Mouse (Mus musculus) urinary bladder, postnatal 14 days (tissue): ENCODE data around the gene Dmap1.

Experiments used
- DNase-seq: peaks from one replicate; pipeline ENCODE4 v3.0.0; 2021; ENCODE audit warnings: low spot score

Gene Dmap1

DNA sequence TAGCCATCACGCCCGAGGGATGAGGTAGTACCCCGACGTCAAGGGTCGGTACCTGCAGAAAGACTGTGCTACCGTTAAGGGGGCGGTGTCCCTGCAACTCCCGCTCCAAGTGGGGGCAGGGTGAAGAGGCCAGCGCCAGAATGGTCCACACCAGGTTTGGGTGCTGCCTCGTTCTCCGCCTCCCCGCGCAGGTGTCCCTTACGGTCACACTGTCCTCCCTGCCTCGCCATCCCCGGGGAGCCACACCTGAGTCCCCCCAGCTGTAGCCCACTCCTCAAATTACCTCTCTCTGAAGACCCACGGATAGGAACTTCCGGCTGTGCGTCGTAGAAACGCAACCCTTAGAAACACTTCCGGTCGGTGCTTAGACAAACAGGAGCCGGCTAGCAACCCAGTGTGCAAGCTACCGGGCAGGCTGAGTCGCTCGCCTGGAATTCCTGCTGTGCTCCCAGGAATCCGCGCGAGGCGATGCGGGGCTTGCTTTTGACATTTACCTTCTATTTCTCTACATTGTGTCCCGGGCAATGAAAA is at the start of gene Dmap1:
Dmap1 (minus strand) TSS at position 343 of the 531 bp plus-strand sequence.
- peak; percentile 74 for DNase-seq

GRCm38 (mm10) chr4:117724112-117724511 is 42.0 kb upstream of the Dmap1 start, which contains the start of gene Gm12845:
Gene Gm12845, plus strand, starts transcription at chr4:117724412.
- DNase-seq = no peak

DNA sequence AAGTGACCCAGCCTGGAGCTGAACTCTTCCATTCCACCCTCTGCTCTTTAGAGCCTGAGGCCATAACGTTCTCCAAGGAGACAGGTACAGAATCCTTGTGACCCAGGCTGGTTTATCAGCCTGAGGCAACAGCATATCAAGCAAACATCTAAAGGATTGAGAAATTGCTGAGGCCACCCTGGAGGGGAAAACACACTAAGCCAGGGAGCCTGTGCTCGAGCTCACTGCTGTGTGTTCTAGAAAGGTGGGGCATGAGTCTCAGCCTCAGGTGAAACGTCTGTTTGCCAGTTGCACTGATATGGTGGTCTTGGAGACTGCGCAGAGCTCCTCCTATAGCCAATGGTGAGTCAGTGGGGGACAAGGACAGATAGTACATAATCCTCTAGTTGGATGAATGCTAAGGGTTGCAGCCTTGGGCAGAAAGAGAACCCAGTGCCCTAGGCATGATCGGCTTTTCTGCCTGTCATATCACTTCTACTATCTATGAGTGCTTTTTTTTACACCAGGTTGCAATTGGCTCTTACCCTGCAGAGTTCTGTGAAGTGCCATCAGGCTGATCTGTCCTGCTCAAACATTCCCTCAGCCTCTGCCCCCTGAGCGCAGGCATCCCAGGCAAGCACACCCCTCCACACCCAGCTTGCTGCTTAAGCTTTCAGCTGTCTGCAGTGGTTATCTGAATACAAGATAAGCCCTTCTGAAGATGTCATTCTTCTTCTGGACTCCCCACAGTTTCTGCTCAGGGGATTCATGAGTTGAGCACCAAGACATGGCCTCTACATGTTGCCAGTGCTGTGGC is 31.4 kb upstream of the Dmap1 start:
- no peak for DNase-seq

GRCm38 (mm10) chr4:117712314-117712713 is 30.2 kb upstream of the Dmap1 start:
- no peak for DNase-seq

GRCm38 (mm10) chr4:117708780-117709550 is 26.9 kb upstream of the Dmap1 start:
- DNase-seq = no peak

- peak; percentile 44 for DNase-seq
These were observed 23.3 kb upstream of the Dmap1 start for GRCm38 (mm10) chr4:117705361-117705760.

DNA sequence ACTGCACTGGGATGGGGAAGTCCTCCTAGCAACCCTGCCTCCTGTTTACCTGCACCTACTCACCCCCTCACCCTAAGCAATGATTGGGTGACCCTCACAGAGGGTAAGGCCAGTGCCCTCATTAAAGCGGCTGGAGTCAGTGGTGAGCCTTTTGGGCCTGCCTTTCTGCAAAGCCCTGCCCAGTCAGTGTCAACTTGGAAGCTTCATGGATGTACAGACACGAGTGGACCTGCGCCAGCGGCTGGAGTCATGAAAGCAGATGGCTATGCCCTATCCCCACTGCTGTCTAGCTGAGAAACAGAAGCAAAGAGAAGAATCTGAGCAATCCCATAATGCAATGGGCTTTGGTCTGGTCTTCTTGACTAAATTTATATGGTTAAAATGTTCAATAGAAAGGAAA is 4.3 kb upstream of the Dmap1 start:
- no peak for DNase-seq

DNA sequence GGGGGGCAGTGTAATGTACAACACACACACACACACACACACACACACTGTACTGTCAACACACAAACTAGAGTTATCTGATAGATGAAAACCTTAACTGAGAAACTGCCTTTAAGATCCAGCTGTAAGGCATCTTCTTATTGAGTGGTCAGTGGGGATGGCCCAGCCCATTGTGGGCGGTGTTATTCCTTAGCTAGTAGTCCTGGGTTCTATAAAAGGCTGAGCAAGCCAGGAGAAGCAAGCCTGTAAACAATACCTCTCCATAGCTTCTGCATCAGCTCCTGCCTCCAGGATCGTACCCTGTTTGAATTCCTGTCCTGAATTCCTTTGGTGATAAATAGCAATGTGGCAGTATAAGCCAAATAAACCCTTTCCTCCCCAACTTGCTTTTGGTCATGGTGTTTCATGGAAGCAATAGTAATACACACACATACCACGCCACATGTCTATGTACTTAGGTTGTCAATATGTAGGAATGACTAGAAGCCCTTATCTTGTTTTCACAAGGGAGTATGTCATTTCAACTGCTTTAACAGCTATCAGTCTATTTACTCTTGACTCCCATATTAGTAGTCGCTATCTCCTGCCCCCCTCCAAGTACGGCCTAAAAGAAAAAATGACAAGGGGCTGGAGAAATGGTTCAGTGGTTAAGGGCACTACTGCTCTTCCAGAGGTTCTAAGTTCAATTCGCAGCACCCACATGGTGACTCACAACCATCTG is 1.1 kb upstream of the Dmap1 start:
- no peak for DNase-seq

DNA sequence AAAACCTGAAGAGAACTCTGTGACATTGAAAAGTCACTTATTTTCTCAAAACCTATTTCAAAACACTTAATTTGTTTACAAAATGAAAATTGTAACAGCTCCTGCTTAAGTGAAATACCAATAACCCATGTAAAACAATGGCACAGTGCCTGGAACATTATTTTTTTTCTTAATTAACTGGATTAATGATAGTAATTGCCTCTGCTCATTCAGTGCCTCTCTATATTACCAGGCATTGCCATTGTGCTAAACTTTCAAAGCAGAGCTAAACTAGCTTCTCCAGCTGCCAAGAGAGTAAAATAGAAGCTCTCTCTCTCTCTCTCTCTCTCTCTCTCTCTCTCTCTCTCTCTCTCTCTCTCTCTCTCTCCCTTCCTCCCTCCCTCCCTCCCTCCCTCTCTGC is 390 bp upstream of the Dmap1 start:
- DNase-seq = no peak

- no peak for DNase-seq
These were observed 1.1 kb downstream of the Dmap1 start for GRCm38 (mm10) chr4:117680963-117681362.

DNA sequence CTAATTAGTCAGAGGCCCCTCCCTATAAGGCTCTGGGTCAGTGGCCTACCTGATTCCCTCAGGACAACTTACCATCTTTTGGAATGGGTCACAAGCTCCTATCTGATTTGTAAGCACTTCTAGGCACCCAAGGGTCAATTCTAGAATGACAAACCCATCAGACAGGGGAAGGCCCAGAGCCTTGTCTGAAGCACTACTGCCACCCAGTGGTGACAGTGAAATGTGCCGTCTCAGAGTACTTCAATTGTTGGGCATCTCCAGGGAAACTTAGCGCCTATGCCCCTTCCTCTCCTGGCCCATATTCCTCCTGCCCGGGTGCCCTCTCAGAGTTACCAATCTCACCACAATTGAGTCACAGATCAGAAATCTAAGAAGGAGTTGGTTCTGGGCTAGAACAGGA is 5.2 kb downstream of the Dmap1 start:
- peak; percentile 81 for DNase-seq

DNA sequence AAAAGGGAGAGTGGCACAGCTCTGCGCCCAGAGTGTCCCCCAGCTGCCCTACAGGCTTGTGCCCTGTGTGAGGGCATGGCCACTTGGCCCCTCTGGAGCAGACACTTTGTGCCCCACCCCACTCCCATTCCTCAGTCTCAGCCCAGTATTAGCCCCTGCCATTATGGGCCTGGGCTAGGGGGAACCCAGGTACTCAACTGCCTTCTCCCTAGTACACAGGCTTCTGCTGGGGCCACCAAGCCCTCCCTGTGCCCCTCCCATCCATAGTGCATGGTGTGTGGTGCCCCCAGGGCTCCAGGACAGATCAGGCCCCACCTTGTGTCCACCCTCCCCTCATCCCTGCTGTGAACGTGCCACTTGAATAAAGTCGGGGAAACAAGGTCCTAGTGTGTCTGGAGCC is 8.2 kb downstream of the Dmap1 start:
- no peak for DNase-seq

GRCm38 (mm10) chr4:117672042-117672441 is 10.0 kb downstream of the Dmap1 start:
- no peak for DNase-seq

GRCm38 (mm10) chr4:117669874-117670273 is 12.2 kb downstream of the Dmap1 start:
- DNase-seq = no peak

GRCm38 (mm10) chr4:117666054-117666453 is 16.0 kb downstream of the Dmap1 start:
- no peak for DNase-seq

- DNase-seq = no peak
These were observed 16.5 kb downstream of the Dmap1 start for GRCm38 (mm10) chr4:117665531-117665930.

DNA sequence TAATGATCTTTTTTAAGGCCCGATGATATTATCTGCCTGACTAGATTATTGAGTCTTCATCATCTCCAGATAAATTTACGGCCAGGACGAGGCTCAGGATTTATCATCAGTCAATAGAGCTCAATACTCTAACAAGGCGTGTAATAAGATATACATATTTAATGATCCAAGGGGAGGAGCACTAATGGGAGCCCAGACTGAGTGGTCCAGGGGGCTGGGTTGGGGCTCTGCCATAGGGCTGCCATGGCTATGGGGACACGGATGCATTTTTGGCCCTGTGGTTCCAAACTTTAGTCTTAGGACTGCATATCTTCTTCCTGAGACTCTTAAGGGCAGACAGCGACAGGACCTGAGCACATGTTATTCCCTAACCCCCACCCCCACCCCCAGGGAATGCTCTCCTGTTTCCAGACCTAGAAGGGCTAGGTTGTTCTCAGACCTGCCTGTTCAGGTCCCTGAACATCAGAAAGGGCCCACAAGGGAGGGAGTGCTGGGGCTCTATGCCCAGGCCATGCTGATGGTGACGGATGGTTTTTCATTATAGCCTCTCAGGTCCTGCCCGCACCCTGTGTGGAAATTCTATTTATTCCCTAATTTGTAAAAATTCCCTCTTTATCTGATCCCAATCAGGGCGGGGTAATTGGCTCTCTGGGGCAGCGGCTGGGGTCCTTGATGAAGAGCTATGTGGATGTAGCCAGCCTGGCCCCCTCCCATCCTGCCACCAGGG is 17.5 kb downstream of the Dmap1 start:
- DNase-seq = no peak

DNA sequence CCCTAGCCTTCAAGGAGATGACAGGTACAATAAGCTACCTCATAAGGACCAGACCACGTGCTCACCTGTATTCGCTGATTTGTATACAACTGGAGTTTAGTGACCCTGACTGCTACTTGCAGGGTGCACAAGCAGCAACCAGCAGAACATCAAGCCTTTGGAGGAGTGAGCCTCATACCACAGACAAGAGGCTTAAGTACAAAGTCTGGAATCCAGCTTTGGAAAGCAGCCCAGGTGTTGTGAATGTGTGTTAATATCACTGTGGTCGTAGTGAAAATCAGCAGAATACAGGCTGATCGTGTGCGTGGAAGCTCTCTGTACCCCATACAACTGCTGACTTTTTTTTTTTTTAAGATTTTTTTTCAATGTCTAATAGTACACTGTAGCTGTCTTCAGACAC is 22.1 kb downstream of the Dmap1 start:
- no peak for DNase-seq

DNA sequence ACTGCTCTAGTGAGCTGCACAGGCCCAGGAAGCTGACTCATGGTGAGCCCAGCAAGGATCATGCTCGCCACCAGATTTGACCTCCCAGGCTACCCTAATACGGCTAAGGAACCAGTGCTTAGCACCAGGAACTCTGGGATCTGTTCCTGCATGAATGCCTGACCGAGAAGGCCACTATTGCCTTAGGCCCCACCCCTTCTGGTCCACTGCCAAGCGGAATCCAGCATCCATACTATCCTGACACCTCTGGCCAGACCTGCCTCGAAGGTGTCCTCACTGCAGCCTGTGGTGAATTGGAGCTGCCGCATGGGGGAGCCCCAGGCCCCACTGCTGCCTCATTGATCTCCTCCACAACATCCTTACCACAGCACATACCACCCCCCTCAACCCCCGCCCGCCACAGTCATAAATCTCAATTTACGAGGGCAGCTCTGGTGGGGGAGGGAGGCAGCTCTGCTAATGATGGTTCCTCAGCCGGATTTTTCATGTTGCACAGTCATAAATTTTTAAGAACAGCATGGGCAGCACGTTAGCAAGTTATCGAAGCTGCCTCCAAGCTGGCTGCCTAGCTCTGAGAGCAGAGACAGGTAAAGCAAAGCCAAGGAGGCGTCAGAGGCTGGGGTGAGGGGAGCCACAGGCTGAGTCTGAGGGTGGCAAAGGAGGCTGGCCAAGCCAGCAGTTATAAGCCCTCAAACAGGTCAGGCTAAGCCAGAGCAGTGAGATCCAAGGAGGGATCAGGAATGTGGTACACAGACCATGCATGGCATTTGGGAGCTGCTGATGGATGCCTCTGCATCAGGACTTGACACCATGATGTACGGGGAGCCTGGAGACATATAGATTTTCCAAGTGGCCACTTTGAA is 23.3 kb downstream of the Dmap1 start:
- DNase-seq = peak; percentile 65

- DNase-seq = no peak
These were observed 24.4 kb downstream of the Dmap1 start for GRCm38 (mm10) chr4:117657646-117658045.

DNA sequence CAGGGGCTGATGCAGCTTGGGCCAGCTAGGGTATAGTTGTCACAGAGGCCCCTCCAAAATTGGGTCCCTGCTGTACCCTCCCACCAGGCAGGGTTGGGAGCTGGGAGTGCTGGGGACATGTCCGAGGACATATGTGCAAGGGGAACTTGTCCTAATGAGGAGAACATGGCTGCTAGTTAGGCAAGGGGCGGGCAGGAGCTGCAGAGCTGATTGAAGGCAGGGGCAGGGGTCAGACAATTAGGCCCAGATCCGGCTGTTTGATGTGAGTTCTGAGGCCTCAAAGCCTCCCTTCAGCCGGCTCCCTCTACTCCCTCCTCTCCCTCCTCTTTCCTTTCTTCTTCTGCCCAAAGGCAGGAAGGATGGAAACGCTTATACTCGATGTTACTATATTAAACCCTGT is 25.1 kb downstream of the Dmap1 start:
- DNase-seq = no peak
